Mouse (Mus musculus): Measurements from ENCODE around the gene Zp2. TPM values are rescaled to one million over a fixed set of nuclear protein-coding genes. Genes with fewer than 3 reads are reported as not detected.

Zp2 gene
- polyA plus RNA-seq, 1 experiment from 2014 or later = not detected

DNA sequence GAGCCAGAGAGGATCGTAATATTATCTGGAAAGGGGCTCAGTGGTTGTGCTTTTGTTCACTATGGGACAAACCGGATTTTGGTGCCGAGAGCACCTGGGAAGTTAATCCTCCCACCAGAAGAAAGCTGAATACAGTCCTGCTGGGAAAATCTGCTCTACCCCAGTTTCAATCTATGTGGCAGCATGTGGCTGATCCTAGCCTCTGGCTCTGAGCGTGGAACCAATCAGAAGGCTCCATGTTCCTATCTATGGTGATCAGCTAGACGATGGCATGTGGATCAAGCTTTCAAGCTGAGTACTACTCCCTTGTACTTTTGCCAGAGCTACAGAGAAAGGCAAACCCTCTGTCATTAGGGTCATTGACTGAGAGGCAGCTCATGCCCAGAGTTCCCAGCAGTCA lies 52.1 kb downstream of the Zp2 start:
- Histone ChIP-seq H3K9me3 (no peaks in the 10 kb centered on the region), H3K27me3 (ENCODE audit: insufficient read depth, poor library complexity, severe bottlenecking) (no peaks in the 10 kb centered on the region), H3K4me1 (replicated peaks) (0 out of 2 replicates have a peak, but pooled peaks cover 6% of the 10 kb centered on the region), H3K36me3 (no peaks in the 10 kb centered on the region), H3K4me3 (no peak overlapping the region), H3K27ac (no peak overlapping the region)
- DNase-seq (ENCODE audit: low spot score) = no peak
- WGBS = 38% methylated on average over 5 of the region's 5 CpGs

DNA sequence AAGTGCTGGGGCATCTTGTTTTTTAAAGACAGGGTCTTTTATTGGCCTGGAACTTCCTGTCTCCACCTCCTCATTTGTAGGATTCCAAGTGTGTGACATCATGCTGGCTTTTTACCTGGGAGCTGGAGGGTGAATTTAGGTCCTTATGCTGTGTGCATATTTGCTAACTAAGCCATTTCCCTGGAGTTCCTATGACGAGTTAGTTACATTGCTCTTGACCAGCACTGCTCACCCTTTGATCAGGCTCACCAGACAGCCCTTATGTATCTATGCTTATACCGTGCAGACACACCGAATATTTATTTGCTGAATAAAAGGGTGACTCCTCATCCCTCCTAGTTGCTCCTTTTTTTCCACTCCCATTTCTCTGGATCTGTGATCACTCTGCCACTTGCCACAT lies 64.9 kb downstream of the Zp2 start:
- WGBS = 83% methylated on average over 3 of the region's 3 CpGs
- Histone ChIP-seq H3K9me3 (no peaks in the 10 kb centered on the region), H3K27me3 (ENCODE audit: insufficient read depth, poor library complexity, severe bottlenecking) (no peaks in the 10 kb centered on the region)

More for the DNA sequence above, 64.9 kb downstream of the Zp2 start:
- Histone ChIP-seq H3K4me3 (no peak overlapping the region), H3K36me3 (no peaks in the 10 kb centered on the region), H3K4me1 (replicated peaks) (no peaks in the 10 kb centered on the region), H3K27ac (no peak overlapping the region)
- DNase-seq (ENCODE audit: low spot score) = no peak

Other genes starting within 250 kb of the Zp2 start
- 12.0 and 14.3 TPM in 2 replicates for gene Lyrm1, start 249.4 kb downstream of the Zp2 start, polyA plus RNA-seq (2016; fragmentation: Nextera tagmentation; extraction: Ambion mirVana)
- 11.4 and 14.7 TPM in 2 replicates for gene Dcun1d3, start 249.0 kb downstream of the Zp2 start, polyA plus RNA-seq (2016; fragmentation: Nextera tagmentation; extraction: Ambion mirVana)
- gene Dnah3, start 50.0 kb downstream of the Zp2 start, polyA plus RNA-seq (2016; fragmentation: Nextera tagmentation; extraction: Ambion mirVana) = 0.24 TPM in 1 of 2 replicates, not detected in the other
- 25.1 and 27.3 TPM in 2 replicates for gene Tmem159, start 42.9 kb downstream of the Zp2 start, polyA plus RNA-seq (2016; fragmentation: Nextera tagmentation; extraction: Ambion mirVana)
- gene Anks4b, start 28.6 kb upstream of the Zp2 start, polyA plus RNA-seq (2016; fragmentation: Nextera tagmentation; extraction: Ambion mirVana) = 0.05 and 0.12 TPM in 2 replicates
- 40.4 and 50.4 TPM in 2 replicates for gene Crym, start 56.8 kb upstream of the Zp2 start, polyA plus RNA-seq (2016; fragmentation: Nextera tagmentation; extraction: Ambion mirVana)
- gene Abca14, start 58.7 kb upstream of the Zp2 start, polyA plus RNA-seq (2016; fragmentation: Nextera tagmentation; extraction: Ambion mirVana) = not detected in 2 replicates
- not detected in 2 replicates for gene Abca15, start 183.4 kb upstream of the Zp2 start, polyA plus RNA-seq (2016; fragmentation: Nextera tagmentation; extraction: Ambion mirVana)

Measured in hindbrain, embryonic 10.5 days (tissue).